Mouse (Mus musculus) heart, adult 8-10 months (tissue): ENCODE measurements around the gene Olfr741. TPM values are rescaled to one million over a fixed set of nuclear protein-coding genes. Genes with fewer than 3 reads are reported as not detected.

Experiments used
- DNase-seq: peaks from one replicate; pipeline ENCODE4 v3.0.0; 2022; ENCODE audit warnings: low spot score
- total RNA-seq, 4 experiments: library from RNA; stranded (reverse); gene quantifications; 2 replicates each; pipeline ENCODE4 v1.2.4; 2022

The Olfr741 gene
- not detected for total RNA-seq

DNA sequence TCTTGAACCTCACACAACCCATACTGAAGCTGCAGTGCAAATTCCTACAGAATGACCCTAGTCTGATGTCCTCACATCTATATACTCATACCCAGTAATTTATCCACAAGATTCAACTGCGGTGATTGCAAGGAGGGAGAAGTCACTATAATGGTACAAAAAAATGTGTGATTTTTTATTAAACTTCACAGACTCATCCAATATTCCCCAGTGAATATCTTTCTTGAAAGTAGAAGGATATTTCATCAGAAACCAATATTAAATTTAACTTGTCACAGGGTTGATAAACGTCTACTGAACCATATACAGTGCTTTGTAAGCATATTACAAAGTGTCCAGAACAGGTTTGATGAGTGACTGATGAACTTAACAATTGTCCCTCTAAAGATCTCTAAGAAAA lies at the start of gene Olfr741:
TSS of gene Olfr741 (plus strand) at position 301 of the 400 bp plus-strand sequence.
- DNase-seq: no peak

DNA sequence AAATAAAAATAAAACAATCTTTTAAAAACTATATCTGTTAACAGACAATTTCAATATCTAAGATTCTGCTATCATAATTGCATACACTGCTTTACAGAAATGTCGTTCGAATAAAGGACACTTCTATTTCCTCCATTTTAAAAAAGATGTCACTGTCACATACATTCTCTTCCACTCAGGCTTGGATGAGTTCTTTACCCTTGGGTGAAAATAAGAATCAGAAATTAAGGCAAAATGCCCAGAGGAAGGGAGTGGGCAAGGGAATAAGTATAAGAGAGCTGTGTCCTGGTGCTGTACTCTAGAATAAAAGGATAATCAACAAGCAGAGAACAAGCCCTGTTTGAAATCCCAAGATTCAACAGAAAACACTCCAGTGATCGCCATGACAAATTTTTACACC lies 27.3 kb upstream of the Olfr741 start, which contains the start of gene Olfr740:
TSS of gene Olfr740 (plus strand) at position 301 of the 400 bp plus-strand sequence.
- DNase-seq: no peak

DNA sequence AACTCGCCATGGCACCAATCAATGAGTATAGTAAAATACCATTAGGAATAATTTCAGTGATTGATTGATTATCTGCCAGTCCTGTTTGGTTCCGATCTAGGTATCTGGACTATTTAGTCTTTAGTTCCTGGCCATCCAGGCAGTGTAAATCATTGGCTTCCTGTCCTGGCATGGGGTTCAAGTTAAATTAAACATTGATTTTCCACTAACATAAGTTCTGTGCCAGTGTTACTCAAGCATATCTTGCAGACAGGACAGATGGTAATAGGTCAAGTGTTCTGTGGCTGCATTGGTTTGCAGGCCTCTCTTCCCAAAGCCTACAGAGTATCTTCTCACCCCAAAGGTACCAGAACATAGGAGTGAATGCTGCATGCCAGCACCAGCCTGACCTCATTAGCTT lies 5.9 kb downstream of the Olfr741 start:
- DNase-seq: no peak

DNA sequence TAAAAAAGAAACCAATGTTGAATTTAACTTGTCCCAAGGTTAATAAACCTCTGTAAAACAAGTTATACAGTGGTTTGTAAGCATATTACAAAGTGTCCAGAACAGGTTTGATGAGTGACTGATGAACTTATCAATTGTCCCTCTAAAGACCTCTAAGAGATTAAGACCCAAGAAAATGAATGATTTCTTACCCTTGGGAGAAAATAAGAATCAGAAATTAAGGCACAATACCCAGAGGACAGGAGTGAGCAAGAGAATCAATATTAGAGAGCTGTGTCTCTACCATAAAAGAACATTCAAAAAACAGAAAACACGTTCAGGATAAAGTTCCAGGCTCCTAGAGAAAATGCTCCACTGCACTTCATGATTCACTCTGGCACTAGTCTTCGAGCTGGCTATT lies 30.8 kb downstream of the Olfr741 start, which contains the start of gene Olfr742:
TSS of gene Olfr742 (plus strand) at position 301 of the 400 bp plus-strand sequence.
- no peak for DNase-seq

DNA sequence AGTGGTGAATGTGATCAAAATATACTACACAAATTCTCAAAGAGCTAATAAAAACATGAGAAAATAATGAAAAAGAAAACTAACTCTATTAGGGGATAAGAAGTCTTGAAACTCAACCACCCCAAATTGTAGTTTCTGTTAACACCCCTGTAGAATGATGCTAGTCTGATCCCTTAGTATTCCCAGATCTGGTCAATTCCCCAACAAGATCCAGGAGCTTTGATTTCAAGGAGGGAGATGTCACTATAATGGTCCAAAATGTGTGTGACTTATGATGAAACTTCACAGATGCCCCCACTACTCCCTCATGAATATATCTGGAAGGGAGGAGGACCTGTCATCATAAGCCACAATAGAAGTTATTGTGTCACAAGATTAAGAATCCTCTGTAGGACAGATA lies 49.0 kb downstream of the Olfr741 start, which contains the start of gene Olfr743:
TSS of gene Olfr743 (plus strand) at position 301 of the 400 bp plus-strand sequence.
- DNase-seq: no peak

Other genes with a start within 250 kb of the Olfr741 start
- gene Olfr731, start 230.9 kb upstream of the Olfr741 start, total RNA-seq: not detected
- not detected for gene Olfr732, start 188.5 kb upstream of the Olfr741 start, total RNA-seq
- not detected for gene Olfr733, start 171.2 kb upstream of the Olfr741 start, total RNA-seq
- gene Olfr734, start 146.0 kb upstream of the Olfr741 start, total RNA-seq: not detected
- gene Olfr735, start 123.9 kb upstream of the Olfr741 start, total RNA-seq: not detected
- gene Tlr11, start 114.8 kb upstream of the Olfr741 start, total RNA-seq: under 1 TPM in 2 of 4 experiments, not detected in 2; 0.09 to 0.13 TPM
- not detected for gene Olfr736, start 91.6 kb upstream of the Olfr741 start, total RNA-seq
- not detected for gene Olfr738, start 65.2 kb upstream of the Olfr741 start, total RNA-seq
- not detected for gene Olfr739, start 54.1 kb upstream of the Olfr741 start, total RNA-seq
- gene Olfr740, start 27.2 kb upstream of the Olfr741 start, total RNA-seq: not detected
- gene Olfr742, start 30.9 kb downstream of the Olfr741 start, total RNA-seq: not detected
- gene Olfr743, start 49.1 kb downstream of the Olfr741 start, total RNA-seq: not detected
- not detected for gene Olfr744, start 142.1 kb downstream of the Olfr741 start, total RNA-seq
- gene Olfr745, start 166.7 kb downstream of the Olfr741 start, total RNA-seq: not detected
- not detected for gene Olfr746, start 174.3 kb downstream of the Olfr741 start, total RNA-seq
- not detected for gene Olfr747, start 220.5 kb downstream of the Olfr741 start, total RNA-seq
- not detected for gene Olfr748, start 234.6 kb downstream of the Olfr741 start, total RNA-seq